Mouse (Mus musculus) liver, postnatal 0 days (tissue): Measurements from ENCODE around the gene Qpctl.
"Not testable (repeated sequence)": the region's sequence is repeated elsewhere in the genome, so short reads cannot be mapped to it uniquely, and the experiment has no call there.

Source experiments
- CTCF ChIP-seq: sonication (generic); IDR thresholded peaks from 2 replicates; pipeline ENCODE4 v1.5.1; 2016; ENCODE audit warnings: antibody characterized with exemption, low read depth
- EP300 ChIP-seq: IDR thresholded peaks from 2 replicates; pipeline ENCODE4 v1.6.1; 2016; ENCODE audit warnings: antibody characterized with exemption, low read depth, mild to moderate bottlenecking

GRCm38 (mm10) chr7:19151121-19151520, 2.0 kb upstream of the Qpctl start:
- not testable (repeated sequence) for TF ChIP-seq CTCF, EP300
